Mouse (Mus musculus): ENCODE data around the gene Eif4b.

The Eif4b gene

DNA sequence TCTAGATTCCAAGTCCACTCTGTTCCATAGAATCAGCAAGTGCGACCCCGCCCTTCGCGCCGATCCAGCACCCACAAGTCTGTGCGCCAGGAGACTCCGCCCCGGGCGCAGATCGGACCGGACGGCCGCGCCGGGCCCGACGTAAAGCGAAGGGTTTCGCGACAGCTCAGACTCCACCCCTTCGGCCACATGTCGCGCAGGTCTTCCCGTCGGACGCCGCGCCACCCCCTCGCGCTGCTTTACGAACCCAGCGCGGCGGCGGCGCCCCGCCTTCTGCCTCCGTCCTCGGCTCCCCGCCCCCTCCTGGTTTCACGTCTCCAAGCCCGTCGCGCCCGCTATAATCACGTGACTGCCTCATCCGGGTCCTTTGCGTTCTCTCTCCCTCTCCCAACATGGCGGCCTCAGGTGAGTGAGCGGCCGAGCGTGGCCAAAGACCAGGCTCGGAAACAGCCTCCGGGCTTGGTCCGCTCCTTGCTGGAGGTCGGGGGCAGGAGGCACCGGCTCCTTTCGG, at the start of gene Eif4b:
Eif4b (plus strand) TSS at position 215 of the 511 bp plus-strand sequence.
- DNase-seq: peak; percentile 99

DNA sequence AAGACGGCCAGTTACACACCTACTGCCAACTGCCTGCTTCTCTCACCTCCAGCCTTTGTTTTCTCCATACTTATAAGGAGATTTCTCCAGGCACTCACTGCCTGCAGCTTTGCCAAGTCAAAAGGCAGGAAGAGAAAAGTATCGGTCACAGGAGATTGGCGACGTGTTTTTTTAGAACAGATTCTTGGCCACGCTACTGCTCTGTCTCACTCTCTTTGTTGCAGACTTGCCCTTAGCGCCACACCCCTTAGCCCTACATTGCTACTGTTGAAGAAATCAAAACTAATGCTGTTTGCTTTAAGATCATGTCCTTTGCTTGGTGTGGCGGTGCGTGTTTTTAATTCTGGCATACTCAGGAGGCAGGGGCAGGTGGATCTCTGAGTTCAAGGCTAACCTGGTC, 49.7 kb upstream of the Eif4b start:
- DNase-seq: no peak

DNA sequence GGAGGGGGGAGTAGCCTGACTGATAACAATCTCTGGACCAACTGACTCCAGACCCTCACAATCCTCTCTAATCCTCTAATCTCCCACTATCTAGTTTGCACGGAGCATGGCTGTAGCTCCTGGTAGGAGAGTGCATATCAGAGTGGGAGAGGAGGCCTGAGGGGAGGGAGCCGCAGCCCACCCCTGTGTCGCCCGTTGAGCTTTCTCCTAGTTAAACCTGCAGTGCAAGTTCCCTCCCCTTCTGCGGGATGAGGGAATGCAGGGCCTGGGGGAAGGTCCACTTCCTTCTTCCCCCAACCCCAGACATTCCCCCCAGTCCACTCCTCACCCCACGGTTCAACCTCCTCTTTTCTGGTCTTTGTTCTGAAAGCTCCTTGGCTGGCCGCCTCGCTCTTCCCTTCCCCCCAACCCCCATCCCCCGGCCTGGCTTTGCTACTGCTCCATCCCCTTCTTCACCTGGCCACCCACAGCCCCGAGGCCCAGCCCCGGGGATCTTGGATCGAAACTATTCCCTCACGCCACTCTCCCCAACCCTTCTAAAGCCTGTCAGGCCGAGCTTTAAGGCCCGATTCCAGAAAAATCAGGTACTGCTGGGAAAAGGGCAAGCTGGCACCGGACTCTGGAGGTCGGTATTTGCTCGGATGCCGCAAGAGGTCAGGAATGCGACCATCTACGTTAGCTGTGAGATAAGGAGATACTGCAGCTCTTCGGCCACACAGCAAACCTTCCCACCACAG, 48.3 kb upstream of the Eif4b start:
- DNase-seq: no peak

DNA sequence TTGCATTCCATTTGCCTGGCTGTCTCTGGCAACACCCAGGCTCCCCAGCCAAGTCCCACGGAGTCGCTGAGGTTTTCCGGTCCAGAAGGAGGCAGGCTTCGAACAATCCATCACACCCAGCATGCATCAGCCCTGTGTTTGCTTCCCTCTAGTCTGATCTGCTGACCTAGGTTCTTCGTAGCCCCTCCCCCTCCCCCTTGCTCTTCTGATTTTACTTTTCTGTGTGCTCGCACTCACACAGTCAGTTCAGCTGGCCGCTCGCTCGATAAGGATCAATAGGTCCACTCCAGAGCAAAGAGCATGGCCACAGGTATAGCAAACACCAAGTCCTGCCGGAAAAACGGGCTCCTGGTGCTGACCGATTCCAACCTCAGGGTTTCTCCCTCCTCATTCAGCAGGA, 47.1 kb upstream of the Eif4b start:
- no peak for DNase-seq

DNA sequence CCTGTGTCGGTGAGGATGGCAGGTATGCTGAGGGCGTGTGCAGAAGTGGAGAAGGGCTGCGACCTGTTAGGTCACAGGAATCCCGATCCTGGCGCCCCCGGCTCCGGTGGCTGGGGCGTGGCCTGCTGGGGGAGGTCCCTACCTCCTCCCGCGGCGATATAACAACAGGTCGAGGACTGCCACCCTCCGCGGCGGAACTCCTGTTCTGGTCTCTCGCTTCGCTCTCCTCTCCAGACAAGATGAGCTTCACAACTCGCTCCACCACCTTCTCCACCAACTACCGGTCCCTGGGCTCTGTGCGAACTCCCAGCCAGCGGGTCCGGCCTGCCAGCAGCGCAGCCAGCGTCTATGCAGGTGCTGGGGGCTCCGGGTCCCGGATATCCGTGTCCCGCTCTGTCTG, 45.5 kb upstream of the Eif4b start, which contains the start of gene Krt18:
Krt18 (plus strand) TSS at position 141 of the 400 bp plus-strand sequence.
- no peak for DNase-seq

DNA sequence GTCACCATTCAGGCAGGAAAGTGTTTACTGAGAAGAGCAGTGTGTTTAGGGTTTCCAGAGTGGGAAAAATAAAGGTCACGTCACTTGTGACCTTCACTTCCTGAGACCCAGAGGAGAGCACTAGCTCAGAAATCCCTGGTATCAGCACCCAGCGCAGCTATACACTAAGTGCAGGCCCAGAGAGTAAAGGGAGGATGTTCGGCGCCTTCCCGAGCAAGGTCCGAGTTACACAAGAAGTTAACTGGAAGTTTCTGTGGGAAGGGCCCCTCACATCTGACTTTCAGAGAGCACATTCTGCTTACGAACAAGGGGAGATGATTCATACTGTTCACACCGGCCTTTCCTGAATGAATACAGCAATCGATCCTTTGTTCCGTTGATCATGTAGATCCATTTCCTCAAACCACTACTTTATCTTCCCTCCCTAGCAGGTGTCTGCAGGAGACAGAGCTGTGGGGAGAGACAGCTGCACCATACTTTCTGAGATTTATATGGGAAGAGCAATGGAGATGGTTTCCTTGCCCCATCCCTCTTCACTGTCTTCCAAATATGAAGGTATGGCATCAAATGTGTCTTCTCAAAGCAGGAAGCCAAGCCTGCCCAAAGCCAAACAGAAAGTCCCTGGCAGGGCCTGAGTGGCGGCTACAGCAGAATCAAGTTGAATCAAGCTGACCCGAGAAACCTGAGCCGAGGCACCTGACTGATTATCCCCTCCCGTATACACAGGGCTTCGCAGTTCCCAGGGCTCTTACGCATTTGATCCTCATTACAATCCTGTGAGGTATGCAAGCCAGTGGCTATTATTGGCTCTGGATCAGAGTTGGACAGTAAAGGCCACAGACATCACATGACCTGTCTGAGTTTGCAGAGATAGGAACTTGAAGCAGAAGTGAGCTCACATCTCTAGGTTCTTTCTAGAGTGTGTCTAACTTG, 39.2 kb upstream of the Eif4b start:
- DNase-seq: no peak

DNA sequence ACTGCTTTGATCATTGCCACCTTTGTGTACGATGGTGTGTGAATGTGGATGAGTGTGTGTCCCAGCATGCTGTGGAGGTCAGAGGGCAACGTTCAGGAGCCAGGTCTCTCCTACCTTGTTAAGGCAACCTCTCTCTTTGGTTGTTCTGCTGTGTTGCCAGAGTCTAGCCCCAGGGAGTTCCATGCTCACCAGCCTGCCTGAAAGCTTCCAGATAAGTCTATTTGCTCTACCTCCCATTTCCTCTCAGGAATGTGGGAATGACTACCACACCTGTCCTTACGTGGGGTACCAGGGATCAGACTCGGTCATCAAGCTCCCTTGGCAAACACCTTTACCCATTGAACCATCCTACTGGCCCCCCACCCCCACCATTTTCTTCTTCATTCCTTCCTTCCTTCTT, 33.3 kb upstream of the Eif4b start:
- DNase-seq: no peak

DNA sequence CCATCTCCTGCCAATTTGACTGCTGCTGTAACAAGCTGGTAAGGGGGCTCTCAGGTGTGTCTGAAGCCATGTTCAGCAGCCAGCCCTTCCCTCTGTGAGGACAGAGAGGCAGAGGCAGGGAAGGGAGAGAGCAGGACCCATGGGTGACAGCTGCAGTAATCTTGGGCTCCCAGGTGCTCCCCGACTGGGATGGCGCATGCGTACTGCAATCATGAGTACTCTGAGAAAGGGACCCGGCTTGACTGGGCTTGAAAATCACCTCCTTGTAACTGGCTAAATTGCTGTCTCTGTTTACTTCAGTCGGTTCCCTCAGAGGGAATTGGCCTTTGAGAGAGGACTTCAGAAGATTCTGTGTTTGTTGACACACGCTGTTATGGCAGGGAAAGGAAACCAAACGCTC, 31.6 kb upstream of the Eif4b start:
- no peak for DNase-seq

DNA sequence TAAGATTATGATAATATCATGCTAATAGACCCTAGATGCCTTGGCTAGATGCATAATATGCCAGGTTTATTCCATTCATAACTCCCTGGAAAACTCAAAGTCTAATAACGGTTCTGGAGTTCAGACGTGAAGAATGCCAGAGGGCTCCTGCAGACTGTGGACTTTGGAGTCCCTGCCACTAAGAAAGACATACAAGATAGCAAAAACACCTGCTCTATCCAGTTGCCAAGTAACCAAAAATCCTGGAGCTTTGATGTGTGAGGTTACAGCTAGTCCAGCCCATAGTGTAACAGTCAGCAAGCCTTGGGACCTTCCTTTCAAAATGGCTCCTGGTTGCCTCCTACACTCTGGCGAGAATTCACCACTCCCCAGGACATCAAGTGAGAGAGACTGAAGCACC, 28.8 kb upstream of the Eif4b start:
- no peak for DNase-seq

DNA sequence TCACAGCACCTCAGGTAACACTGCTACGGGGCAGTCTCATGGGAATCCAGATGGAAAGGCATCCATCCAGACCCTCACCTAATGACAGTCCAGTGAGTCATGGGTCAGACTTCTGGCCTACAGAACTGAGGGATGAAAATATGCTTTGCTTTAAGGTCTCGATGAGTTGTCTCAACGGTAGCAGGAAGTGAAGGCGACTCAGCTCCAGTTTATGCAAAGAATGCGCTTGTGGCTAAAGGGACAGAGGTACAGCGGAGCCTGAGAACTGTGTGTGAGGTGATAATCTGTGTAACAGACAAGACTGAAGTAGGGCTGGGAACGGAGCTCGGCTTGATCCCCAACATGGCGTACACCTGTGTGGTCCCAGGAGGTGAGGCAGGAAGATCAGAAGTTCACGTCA, 27.9 kb upstream of the Eif4b start:
- no peak for DNase-seq

DNA sequence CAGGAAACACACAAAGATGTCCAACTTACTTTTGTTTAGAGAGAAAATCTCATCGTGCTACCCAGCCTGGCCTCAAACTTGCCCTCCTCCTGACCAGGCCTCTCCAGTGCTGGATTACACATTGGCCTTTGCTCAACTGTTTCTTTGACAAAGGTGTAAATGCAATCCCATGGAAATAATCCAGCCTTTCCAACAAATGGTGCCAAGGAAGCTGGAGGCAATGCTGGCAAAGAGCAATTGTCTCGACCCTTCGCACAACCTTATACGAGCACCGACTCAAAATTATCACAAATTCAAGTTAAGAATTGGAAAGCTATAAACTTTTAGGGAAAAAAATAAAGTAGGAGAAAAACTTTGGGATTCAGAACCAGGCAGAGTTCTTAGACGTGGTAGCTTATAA, 25.6 kb upstream of the Eif4b start:
- no peak for DNase-seq

DNA sequence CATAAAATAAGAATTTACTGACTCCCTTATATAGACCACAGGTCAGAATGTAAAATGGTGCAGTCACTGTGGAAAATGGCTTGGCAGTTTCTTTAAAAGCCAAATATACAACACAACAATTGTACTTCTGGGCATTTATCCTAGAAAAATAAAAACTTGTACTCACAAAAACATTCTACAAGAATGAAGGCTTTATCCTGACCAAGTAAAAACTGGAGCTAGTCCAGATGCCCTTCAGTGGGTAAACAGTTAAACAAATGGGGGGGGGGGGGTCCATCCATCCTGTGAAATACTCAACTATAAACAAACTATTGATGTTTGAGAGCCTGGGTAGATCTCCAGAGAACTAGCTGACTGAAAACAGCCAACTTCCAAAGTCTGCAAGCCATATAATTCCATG, 23.7 kb upstream of the Eif4b start:
- no peak for DNase-seq

DNA sequence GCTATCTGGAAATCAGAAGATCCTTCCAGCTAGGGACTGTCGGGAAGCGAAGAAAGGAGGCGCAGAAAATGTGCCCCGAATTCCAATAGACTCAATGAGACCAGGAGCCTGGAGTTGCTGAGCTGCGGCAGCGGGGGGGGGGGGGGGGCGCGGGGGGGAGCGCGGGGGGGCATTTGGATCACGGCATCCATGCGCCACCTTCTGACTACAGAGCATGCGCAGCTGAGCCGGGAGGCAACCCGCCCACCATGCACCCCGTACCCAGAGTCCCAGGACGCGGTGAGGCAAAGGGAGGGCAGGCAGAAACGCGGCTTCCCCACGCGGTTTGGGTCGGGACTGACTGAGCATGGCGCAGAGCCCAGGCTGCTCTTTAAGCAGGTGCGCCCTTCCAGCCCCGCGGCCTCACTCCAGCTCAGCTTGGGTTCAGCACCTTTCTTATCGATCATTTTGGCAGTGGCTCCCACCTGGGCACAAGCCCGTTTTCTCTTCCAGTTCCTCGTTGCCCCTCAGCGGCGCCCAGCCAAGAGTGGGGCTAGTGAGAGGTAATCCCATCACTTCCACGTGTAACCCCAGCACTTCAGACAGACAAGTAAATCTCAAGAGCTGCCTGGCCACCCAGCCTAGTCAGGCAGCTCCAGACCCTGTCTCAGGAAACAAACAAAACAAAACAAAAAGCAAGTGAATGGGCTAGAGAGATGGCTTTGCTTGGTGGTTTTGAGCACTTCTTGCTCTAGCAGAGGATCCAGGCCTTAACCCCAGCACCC, 21.5 kb upstream of the Eif4b start:
- peak; percentile 49 for DNase-seq

DNA sequence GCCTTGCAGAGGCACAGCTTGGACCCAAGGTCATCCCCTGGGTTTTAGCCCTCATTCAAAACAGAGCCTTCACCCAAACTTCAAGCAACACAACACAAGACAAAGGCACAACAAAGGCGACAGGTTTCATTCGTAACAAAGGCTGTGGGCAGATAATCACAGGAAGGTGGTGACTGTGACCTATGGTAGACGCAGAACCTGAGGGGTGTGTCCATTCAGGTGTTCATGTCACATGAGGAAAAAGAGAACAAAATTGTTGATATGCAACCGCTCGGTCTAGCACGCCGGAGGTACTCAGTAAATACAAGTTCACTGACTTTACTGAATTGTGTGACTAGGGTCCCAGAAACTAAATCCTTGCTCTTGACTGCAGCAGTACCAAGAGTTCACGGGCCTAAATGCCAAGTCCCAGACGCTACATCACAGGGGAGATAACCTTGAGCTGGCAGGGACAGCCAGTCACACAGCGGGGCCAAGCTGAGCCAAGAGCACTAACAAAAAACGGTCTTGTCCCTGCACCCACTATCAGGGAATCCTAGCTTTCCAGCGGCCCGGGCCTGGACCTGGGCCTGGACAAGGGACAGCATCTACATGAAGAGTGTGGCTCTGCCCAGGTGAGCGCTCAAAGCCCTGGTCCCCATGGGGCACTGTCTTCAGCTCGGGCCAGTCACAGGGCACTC, 16.9 kb upstream of the Eif4b start:
- DNase-seq: no peak

DNA sequence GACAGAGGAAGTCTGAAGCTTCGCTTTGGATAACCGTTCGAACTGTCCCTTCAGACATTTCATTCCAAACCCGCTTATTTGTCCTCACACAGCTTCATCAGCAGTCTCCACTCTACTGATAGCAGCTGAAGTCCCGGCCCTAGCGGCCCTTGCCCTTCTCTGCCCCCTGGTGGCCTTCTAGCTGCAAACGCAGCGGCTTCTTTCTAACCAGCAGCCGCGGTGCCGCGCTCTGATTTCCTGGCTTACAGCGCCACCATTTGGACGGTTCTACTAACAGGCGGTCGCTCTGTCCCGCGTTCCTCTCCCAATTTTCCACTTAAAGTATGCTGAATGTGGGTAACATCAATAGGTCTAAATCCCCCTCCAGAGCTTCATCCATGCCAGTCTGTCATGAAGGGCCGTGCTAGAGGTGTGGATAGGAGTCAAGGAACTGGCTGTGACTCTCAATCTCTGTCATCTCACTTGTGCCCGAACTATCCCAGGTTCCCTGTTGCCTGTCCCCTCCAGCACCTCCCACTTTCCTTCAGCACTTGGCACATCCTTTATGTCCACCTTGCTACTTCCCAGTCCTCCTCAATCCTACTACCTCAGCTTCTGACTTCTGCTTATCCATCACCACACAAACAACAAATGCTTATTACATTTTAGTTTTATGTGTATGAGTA, 7.8 kb upstream of the Eif4b start:
- DNase-seq: peak; percentile 90

DNA sequence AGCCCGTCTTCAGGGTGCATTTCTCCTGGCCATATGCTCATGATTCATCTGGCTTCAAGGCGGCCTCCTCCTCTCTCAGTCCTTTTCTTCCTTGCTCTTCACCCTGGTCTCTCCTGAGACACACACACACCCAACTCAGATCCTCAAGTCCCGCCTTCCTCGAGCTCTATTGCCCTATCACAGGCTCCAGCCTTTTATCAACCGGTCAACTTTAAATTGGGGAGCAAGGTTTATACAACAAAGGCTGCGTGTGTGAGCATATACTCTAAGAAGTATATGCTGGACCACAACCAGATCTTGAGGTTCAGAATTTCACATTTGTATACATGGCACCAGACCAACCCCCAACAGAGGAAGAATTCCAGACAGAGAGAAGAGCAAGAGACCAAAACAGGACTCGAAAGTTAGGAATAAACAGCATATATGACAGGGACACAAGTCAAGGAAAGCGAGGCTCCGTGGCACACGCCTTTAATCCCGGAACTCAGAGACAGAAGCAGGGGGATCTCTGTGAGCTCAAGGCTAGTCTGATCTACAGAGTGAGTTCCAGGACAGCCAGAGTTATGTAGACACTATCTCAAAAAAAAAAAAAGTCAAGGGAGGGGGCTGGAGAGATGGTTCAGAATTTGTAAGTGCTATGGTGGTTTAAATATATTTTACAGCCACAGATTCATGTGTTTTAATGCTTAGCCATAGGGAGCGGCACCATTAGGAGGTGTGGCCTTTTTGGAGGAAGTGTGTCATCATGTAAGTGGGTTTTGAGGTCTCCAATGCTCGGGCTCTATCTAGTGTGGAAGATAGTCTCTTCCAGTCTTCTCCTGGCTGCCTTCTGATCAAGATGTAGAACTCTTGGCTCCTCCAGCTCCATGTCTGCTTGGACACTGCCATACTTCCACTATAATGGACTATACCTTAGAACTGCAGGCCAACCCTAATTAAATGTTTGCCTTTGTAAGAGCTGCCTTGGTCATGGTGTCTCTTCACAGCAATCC, 2.8 kb upstream of the Eif4b start:
- no peak for DNase-seq

DNA sequence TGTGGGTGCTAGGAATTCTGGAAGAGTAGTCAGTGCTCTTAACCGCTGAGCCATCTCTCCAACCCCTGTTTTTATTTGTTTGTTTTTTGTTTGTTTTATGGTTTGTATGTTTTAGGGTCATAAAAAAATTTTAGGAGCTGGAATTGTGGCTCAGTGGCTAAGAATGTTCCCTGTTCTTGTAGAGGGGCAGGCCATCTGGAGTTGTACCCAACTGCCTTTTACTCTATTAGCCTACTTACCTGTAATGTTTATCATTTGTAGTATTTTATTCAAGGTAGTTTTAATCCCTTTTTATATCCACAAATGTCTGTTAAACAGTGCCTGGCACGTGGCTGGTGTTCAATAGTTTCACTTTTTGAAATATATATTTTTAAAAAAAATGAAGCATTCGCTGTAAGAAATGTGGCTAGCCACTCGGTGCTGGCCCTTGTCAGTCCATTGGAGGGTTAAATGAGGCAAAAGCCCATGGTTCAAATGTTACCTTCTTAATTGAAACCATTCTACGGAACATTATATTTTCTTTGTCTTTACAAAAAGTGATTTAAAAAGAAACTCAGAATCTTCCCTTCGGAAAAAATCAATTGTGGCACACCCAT, 512 bp upstream of the Eif4b start:
- no peak for DNase-seq

DNA sequence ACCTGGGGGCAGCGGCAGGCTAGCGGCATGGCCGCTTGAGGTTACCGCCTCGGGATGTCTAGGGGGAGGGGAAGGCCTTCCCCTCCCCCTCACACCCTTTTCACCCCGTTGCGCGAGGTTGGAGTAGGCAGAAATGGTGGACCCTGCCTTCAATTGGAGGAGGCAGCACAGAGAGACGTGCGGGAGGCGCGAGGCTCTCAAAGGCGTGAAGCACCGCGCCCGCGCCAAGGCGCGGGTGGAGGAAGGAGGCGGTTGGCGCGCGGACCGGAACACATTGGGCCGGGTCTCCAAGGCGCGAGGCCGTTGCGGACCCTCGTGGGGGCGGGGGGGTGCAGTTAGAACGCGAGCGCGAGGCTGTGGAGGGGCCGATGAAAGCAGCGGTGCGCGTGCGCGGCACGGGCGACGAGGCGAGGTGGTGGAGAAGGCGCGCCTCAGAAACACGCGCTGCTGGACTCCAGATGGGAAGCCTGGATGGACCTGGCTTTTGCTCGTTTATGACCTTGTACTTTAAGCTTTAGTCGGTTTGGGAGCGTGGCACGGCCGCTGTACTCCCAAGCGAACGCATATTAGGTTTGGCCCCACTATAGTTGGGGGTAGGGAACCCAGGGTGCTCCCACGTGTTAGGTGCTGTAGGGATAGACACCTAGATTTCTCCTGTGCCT, 628 bp downstream of the Eif4b start:
- peak; percentile 65 for DNase-seq

DNA sequence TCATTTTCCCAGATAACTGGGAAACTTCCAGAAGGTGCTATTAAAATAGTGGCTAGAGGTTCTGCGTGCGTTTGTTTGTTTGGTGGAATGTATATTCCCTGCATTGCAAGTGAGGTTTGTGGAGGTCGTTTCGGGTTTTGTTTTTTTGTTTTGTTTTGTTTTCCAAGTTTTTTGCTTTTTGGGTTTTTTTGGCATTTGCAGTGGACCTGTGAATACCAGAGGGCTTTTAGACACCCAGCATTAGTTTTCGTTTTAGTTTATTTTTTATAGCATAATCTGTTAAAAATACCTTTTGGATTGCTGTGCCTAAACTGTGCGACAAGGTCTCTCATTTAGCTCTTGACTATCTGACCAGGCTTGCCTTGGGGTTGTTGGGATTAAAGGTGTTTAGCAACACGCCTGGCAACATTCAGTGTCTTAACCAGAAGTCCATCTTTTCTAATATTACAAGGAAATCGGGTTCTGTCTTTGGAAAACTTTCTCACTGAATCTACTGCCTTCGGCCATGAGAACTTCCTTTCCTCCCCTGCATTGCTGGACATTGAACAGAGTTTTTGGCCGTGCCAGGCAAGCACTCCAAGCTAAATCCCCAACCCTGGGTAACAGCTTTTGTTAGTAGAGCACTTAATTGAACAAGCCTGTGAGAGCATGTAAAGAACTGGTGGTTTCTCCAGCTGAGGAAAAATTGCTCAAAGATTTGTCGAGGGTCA, 1.5 kb downstream of the Eif4b start:
- DNase-seq: no peak

Data from right cerebral cortex, postnatal 25 days (tissue).